Mouse (Mus musculus) forebrain, embryonic 10.5 days (tissue): ENCODE data around the gene Rgs17. TPM values are rescaled to one million over a fixed set of nuclear protein-coding genes. Genes with fewer than 3 reads are reported as not detected.

Source experiments
- DNase-seq: peaks from one replicate; pipeline ENCODE4 v3.0.0-alpha.2; 2017; ENCODE audit warnings: low spot score; ENCODE audit errors: extremely low spot score
- H3K27ac ChIP-seq: fragments of 300-500 bp; sonication (generic); 2 replicates; pipeline ENCODE4 v1.5.1; 2016; ENCODE audit warnings: mild to moderate bottlenecking
- H3K27me3 ChIP-seq: fragments of 300-500 bp; sonication (generic); 2 replicates; pipeline ENCODE4 v1.6.1; 2016; ENCODE audit warnings: mild to moderate bottlenecking; ENCODE audit not compliant: poor library complexity, severe bottlenecking
- H3K36me3 ChIP-seq: fragments of 300-500 bp; sonication (generic); replicated peaks from 2 replicates; pipeline ENCODE4 v1.6.1; 2016; ENCODE audit warnings: mild to moderate bottlenecking, moderate library complexity
- H3K4me1 ChIP-seq: fragments of 300-500 bp; sonication (generic); 2 replicates; pipeline ENCODE4 v1.6.1; 2016
- H3K4me3 ChIP-seq: fragments of 300-500 bp; sonication (generic); 2 replicates; pipeline ENCODE4 v1.5.1; 2016; ENCODE audit warnings: mild to moderate bottlenecking, moderate library complexity
- H3K9me3 ChIP-seq: fragments of 300-500 bp; sonication (generic); 2 replicates; pipeline ENCODE4 v1.6.1; 2016; ENCODE audit warnings: mild to moderate bottlenecking, moderate library complexity
- WGBS: fragments of 180-500 bp; shearing (Covaris S2); methylation state at CpG from one replicate; pipeline ENCODE4 v1.1.7; 2016; 5-methylcytosine and 5-hydroxymethylcytosine counted together
- polyA plus RNA-seq: library from polyadenylated mRNA; unstranded; fragments of >200 nt; fragmentation: Nextera tagmentation; extraction: Ambion mirVana; gene quantifications from 2 replicates; pipeline ENCODE4 v1.2.1, GENCODE M21; 2016

Gene Rgs17
- polyA plus RNA-seq, 1 experiment from 2014 or later, result 1.2 TPM

- DNase-seq, result no peak
- Histone ChIP-seq H3K36me3 (peaks cover 96% of the 10 kb centered on the region), H3K4me3 (no peak overlapping the region), H3K9me3 (no peaks in the 10 kb centered on the region), H3K4me1 (no peaks in the 10 kb centered on the region), H3K27ac (no peak overlapping the region), H3K27me3 (no peaks in the 10 kb centered on the region)
- 99% methylated on average over 2 of the region's 2 CpGs for WGBS
These were observed 106.2 kb downstream of the Rgs17 start for GRCm38 (mm10) chr10:5815968-5816367.

DNA sequence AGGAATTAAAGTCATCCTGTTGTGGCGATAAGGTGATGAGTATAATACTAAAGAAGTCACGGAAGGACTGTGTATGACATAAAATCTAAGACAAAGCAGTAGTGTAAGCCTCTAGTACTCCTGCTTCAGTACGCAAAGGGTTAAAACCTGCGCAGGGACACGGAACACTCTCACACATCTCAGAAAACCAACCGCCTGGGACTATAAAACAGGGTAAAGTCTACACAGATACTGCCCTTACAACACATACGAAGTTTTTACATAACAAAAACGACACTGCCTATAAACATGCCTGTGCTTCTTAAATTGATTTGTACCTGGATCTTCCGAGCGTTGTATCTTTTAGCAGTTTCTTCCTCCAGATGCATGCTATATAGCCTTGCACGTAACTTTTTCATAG, 108.5 kb downstream of the Rgs17 start:
- 94% methylated on average over 11 of the region's 11 CpGs for WGBS
- no peak overlapping the region for H3K4me3 ChIP-seq
- H3K27ac ChIP-seq, result no peak overlapping the region
- no peaks in the 10 kb centered on the region for H3K9me3 ChIP-seq
- H3K27me3 ChIP-seq, result no peaks in the 10 kb centered on the region
- no peak for DNase-seq
- peaks cover 76% of the 10 kb centered on the region for H3K36me3 ChIP-seq
- H3K4me1 ChIP-seq, result no peaks in the 10 kb centered on the region

DNA sequence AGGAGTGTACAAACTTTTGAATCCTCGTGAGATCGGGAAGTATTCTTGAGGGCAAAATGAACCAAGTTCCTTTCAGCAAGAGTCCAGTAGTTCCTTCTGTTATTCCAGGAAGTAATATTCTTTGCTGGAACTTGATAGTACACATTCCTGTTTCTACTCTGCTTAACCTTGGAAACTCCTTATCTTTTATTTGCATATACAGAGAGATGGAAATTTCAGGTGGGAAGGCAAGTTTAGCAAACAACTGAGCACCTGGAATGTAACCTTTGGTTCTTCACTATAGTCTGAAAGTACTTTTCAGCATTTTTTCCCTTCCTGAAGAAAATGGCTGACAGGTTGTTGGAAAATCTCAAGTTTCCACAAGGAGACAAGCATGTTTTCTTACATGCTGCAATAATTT, 114.5 kb downstream of the Rgs17 start:
- Histone ChIP-seq H3K27ac (no peak overlapping the region), H3K36me3 (peaks cover 25% of the 10 kb centered on the region), H3K27me3 (no peaks in the 10 kb centered on the region), H3K4me1 (peaks cover 19% of the 10 kb centered on the region), H3K9me3 (no peaks in the 10 kb centered on the region), H3K4me3 (no peak overlapping the region)
- DNase-seq, result no peak
- 92% methylated on average over 2 of the region's 2 CpGs for WGBS

DNA sequence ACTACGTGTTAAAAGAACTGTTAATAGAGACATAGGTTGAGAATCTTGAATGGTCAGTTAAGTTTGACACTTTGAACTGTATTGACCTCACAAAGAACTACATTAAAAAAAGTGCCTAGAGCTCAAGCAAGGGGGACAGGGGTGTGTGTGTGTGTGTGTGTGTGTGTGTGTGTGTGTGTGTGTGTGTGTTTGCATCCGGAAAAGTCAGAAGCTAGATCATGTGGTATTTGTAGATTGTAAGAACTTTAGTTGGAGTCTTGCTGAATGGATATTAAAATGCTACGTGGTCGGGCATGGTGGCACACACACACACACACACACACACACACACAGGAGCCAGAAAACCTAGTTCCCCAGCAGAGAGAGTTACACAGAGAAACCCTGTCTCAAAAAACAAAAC, 115.2 kb downstream of the Rgs17 start:
- peaks cover 26% of the 10 kb centered on the region for H3K4me1 ChIP-seq
- DNase-seq, result no peak
- no peaks in the 10 kb centered on the region for H3K27me3 ChIP-seq
- no peaks in the 10 kb centered on the region for H3K9me3 ChIP-seq
- no peak overlapping the region for H3K27ac ChIP-seq
- H3K4me3 ChIP-seq, result no peak overlapping the region
- peaks cover 25% of the 10 kb centered on the region for H3K36me3 ChIP-seq
- WGBS, result 91% methylated on average over 4 of the region's 4 CpGs

DNA sequence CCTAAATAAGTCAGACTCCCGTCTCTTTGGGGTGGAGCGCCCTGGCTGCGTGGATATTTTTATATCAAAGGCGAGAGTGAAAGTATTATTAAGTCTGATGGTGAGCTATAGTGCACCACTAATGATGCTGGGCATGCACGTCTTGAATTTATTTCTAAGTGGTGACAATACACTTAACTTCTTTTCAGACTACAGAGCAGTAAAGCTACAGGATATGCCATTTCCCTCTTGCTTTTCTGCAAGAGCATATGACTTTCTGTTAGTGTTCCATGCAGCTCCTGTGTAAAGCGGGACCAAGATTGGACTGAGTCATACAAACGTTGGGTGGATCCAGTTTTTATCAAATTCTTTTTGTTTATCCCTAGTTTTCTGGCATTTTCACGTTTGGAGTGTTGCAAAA, 115.8 kb downstream of the Rgs17 start:
- Histone ChIP-seq H3K4me3 (peak overlapping the region; percentile 87), H3K9me3 (no peaks in the 10 kb centered on the region), H3K36me3 (peaks cover 25% of the 10 kb centered on the region), H3K27me3 (no peaks in the 10 kb centered on the region), H3K27ac (peak overlapping the region; percentile 98), H3K4me1 (peaks cover 31% of the 10 kb centered on the region)
- WGBS, result 23% methylated on average over 8 of the region's 8 CpGs
- DNase-seq, result no peak

GRCm38 (mm10) chr10:5805731-5806307, 116.4 kb downstream of the Rgs17 start:
- under 1% methylated on average over 43 of the region's 43 CpGs for WGBS
- peaks cover 26% of the 10 kb centered on the region for H3K36me3 ChIP-seq
- H3K4me3 ChIP-seq, result peak overlapping the region; percentile 87
- peak overlapping the region; percentile 98 for H3K27ac ChIP-seq
- DNase-seq, result peak; percentile 96
- peaks cover 37% of the 10 kb centered on the region for H3K4me1 ChIP-seq
- H3K27me3 ChIP-seq, result no peaks in the 10 kb centered on the region
- H3K9me3 ChIP-seq, result no peaks in the 10 kb centered on the region

DNA sequence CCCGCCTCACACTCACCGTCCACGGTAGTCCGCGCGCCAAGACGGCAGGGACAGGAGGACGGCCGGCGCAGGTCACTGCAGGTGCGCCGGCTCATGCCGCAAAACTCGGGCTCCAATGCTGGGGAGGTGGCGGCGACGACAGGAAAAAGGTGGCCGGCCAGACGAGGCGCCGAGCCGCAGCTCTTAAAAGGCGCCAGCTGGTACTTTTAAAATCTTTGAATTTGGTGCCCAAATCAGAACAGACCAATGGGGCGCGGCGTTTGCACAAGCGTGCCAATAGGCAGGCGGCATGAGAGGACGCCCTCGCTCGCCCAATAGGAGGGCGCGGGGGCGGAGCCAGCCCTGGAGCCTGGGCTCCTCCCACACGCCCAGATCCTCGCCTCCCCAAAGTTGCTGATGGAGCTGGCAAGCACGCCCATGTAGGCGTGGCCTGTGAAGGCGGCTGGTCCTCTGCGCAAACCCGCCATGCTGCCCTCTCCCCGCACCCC, 116.9 kb downstream of the Rgs17 start, which contains the start of gene Fbxo5:
Gene Fbxo5 (minus strand): TSS at position 358 of the 488 bp plus-strand sequence.
- peak; percentile 94 for DNase-seq
- Histone ChIP-seq H3K27ac (peak within 1 kb of the TSS; percentile 98), H3K9me3 (no peaks in the 10 kb centered on the region), H3K4me1 (peaks cover 37% of the 10 kb centered on the region), H3K27me3 (no peaks in the 10 kb centered on the region), H3K4me3 (peak within 1 kb of the TSS; percentile 87), H3K36me3 (peaks cover 31% of the 10 kb centered on the region)
- WGBS, result under 1% methylated on average over 42 of the region's 42 CpGs

GRCm38 (mm10) chr10:5804691-5805156, 117.5 kb downstream of the Rgs17 start:
- peak overlapping the region; percentile 98 for H3K27ac ChIP-seq
- H3K4me1 ChIP-seq, result peaks cover 37% of the 10 kb centered on the region
- WGBS, result under 1% methylated on average over 24 of the region's 24 CpGs
- DNase-seq, result no peak
- H3K36me3 ChIP-seq, result peaks cover 37% of the 10 kb centered on the region
- H3K9me3 ChIP-seq, result no peaks in the 10 kb centered on the region
- peak overlapping the region; percentile 87 for H3K4me3 ChIP-seq
- H3K27me3 ChIP-seq, result no peaks in the 10 kb centered on the region

- Histone ChIP-seq H3K36me3 (peaks cover 46% of the 10 kb centered on the region), H3K4me3 (peak overlapping the region; percentile 87), H3K27ac (peak overlapping the region; percentile 98), H3K27me3 (no peaks in the 10 kb centered on the region), H3K4me1 (peaks cover 37% of the 10 kb centered on the region), H3K9me3 (no peaks in the 10 kb centered on the region)
- WGBS, result 5% methylated on average over 1 of the region's 1 CpGs
- no peak for DNase-seq
These were observed 118.5 kb downstream of the Rgs17 start for GRCm38 (mm10) chr10:5803739-5804138.

- H3K4me1 ChIP-seq, result peaks cover 37% of the 10 kb centered on the region
- H3K9me3 ChIP-seq, result no peaks in the 10 kb centered on the region
- H3K27ac ChIP-seq, result no peak overlapping the region
- peak overlapping the region; percentile 87 for H3K4me3 ChIP-seq
- peaks cover 55% of the 10 kb centered on the region for H3K36me3 ChIP-seq
- 57% methylated on average over 6 of the region's 6 CpGs for WGBS
- no peaks in the 10 kb centered on the region for H3K27me3 ChIP-seq
- DNase-seq, result no peak
These were observed 119.3 kb downstream of the Rgs17 start for GRCm38 (mm10) chr10:5802866-5803265.

DNA sequence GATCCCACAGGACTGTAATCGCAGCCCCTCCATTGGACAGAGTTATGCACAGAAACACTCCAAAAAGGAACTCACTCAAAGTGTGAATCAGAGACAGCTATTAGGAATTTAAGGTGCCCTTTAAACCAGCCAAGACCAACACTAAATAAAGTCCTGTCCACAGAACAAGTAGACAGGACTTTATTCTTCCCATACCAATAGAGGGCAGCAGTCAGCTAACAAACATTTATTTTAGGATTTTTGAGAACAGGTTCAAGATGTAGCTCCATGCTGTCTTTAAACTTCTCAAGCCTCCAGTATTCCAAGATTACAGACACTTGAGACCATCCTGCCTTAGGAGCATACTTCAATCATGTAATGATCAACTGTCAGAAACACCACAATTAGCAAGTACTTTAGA, 121.7 kb downstream of the Rgs17 start:
- WGBS, result 94% methylated on average over 1 of the region's 1 CpGs
- Histone ChIP-seq H3K4me3 (no peak overlapping the region), H3K27me3 (no peaks in the 10 kb centered on the region), H3K27ac (no peak overlapping the region), H3K36me3 (peaks cover 61% of the 10 kb centered on the region), H3K4me1 (peaks cover 28% of the 10 kb centered on the region), H3K9me3 (no peaks in the 10 kb centered on the region)
- no peak for DNase-seq

GRCm38 (mm10) chr10:5798069-5798468, 124.1 kb downstream of the Rgs17 start:
- WGBS, result 83% methylated on average over 4 of the region's 4 CpGs
- DNase-seq, result no peak
- Histone ChIP-seq H3K4me3 (no peak overlapping the region), H3K27ac (no peak overlapping the region), H3K4me1 (peaks cover 23% of the 10 kb centered on the region), H3K27me3 (no peaks in the 10 kb centered on the region), H3K9me3 (no peaks in the 10 kb centered on the region), H3K36me3 (peaks cover 58% of the 10 kb centered on the region)

DNA sequence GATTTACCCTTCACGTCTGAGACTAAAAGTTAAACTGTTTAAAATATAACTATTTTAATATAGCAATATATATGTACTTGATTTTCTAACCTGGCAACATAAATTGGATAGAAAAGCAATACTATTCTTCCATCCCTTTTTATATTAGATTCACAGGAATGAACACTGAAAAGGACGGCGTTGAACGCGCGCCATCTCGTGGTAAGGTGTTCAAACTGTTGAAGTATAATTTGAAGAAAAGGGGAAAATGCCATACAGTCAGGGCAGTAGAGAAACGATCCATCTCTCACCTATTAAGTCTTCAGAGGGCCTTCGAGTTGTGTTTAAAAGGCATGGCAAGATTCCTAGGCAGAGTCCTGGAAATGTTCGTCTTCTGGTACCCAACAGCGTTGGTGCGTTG, 131.5 kb downstream of the Rgs17 start:
- no peaks in the 10 kb centered on the region for H3K4me1 ChIP-seq
- H3K4me3 ChIP-seq, result no peak overlapping the region
- H3K27me3 ChIP-seq, result no peaks in the 10 kb centered on the region
- no peaks in the 10 kb centered on the region for H3K9me3 ChIP-seq
- peak; percentile 34 for DNase-seq
- 25% methylated on average over 12 of the region's 12 CpGs for WGBS
- no peak overlapping the region for H3K27ac ChIP-seq
- no peaks in the 10 kb centered on the region for H3K36me3 ChIP-seq
